Mouse (Mus musculus) spleen, adult 10 weeks (tissue): ENCODE results near the gene Kcnmb3. TPM values are rescaled to one million over a fixed set of nuclear protein-coding genes. Genes with fewer than 3 reads are reported as not detected.

ENCODE experiments used
- polyA plus RNA-seq: library from polyadenylated mRNA; stranded (reverse); fragments of 350-450 nt; fragmentation: Illumina TruSeq; extraction: RNeasy Lipid Tissue Mini Kit (QIAGEN cat#74804); gene quantifications from one replicate; pipeline ENCODE4 v1.2.3, GENCODE M21; 2015; ENCODE audit warnings: low replicate concordance; ENCODE audit not compliant: insufficient read depth

Kcnmb3 gene
- 0.22 TPM for polyA plus RNA-seq

GRCm38 (mm10) chr3:32492097-32493090 is at the start of gene Kcnmb3:
Kcnmb3 (minus strand) TSS chr3:32492231.

GRCm38 (mm10) chr3:32529303-32529898 is 37.4 kb upstream of the Kcnmb3 start, which contains the start of gene Mfn1:
Mfn1 (plus strand) TSS chr3:32529465.

DNA sequence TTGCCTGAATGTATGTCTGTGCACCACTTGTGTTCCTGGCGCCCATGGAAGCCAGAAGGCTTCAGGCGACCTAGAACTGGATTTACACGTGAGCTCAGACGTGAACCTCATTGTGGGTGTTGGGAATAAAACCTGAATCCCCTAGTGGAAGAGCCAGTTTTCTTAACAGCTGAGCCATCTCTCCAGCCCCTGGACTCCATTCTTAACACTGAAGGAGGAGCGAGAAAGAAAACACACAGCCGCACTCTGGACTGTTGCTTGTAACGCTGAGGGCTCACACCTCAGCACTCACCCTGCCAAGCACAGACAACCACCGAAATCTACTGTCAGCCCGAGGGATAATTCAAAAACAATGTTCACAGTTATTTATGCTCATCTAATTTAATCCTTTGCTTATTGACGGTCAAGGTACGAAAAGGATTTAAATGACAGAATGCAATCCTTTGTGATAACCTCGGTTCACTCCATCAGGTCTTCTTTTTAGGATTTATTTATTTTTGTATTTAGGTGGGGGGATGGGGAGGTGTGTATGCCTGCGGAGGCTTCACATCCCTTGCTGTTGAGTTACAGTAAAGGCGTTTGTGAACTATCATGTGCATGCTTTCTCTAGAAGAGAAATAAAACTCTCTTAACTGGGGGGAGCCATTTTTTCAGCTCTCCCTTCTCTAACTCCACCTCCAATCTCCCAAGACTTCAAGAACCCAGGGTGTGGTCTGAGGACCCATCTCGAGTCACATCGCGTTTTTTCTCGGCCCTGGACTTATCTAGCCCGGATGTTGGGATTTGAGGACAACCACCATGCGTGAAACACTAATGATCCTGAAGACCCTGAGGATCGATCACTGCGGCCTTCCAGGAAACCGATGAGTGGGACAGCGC is 17.7 kb upstream of the Kcnmb3 start, which contains the start of gene Zfp639:
Gene Zfp639 (plus strand): TSS at position 764 of the 879 bp plus-strand sequence.

Other genes starting within 250 kb of the Kcnmb3 start
- 6.9 TPM for gene Zmat3, start 126.2 kb downstream of the Kcnmb3 start, polyA plus RNA-seq
- gene Pik3ca, start 94.6 kb downstream of the Kcnmb3 start, polyA plus RNA-seq: 79.9 TPM
- 76.7 TPM for gene Zfp639, start 18.0 kb upstream of the Kcnmb3 start, polyA plus RNA-seq
- 34.4 TPM for gene Mfn1, start 37.2 kb upstream of the Kcnmb3 start, polyA plus RNA-seq
- 16.8 TPM for gene Gnb4, start 124.4 kb upstream of the Kcnmb3 start, polyA plus RNA-seq
- gene Actl6a, start 214.1 kb upstream of the Kcnmb3 start, polyA plus RNA-seq: 62.2 TPM
- gene Ndufb5, start 244.8 kb upstream of the Kcnmb3 start, polyA plus RNA-seq: 170 TPM
- 28.5 TPM for gene Mrpl47, start 245.4 kb upstream of the Kcnmb3 start, polyA plus RNA-seq